Mouse (Mus musculus) adipocyte (in vitro differentiated cells): ENCODE data around the gene Gm21836.
"Not testable (repeated sequence)": the region's sequence is repeated elsewhere in the genome, so short reads cannot be mapped to it uniquely, and the experiment has no call there.

Experiments used
- DNase-seq: peaks from one replicate; pipeline ENCODE4 v3.0.0-alpha.2; 2016; ENCODE audit warnings: low spot score

The Gm21836 gene

DNA sequence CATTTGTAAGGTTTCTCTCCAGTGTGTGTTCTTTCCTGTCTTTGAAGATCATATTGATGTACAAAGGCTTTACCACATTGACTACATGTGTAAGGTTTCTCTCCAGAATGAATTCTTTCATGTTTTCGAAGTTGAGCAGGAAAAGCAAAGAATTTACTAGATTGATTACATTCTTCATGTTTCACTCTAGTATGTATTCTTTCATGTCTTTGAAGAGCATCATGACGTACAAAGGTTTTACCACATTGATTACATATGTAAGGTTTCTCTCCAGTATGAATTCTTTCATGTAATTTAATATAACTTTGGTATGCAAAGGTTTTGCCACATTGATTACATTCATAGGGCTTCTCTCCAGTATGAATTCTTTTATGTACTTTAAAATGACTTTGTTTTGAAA, at the start of gene Gm21836:
Gene Gm21836 (minus strand): TSS at position 101 of the 400 bp plus-strand sequence.
- DNase-seq, result not testable (repeated sequence)

DNA sequence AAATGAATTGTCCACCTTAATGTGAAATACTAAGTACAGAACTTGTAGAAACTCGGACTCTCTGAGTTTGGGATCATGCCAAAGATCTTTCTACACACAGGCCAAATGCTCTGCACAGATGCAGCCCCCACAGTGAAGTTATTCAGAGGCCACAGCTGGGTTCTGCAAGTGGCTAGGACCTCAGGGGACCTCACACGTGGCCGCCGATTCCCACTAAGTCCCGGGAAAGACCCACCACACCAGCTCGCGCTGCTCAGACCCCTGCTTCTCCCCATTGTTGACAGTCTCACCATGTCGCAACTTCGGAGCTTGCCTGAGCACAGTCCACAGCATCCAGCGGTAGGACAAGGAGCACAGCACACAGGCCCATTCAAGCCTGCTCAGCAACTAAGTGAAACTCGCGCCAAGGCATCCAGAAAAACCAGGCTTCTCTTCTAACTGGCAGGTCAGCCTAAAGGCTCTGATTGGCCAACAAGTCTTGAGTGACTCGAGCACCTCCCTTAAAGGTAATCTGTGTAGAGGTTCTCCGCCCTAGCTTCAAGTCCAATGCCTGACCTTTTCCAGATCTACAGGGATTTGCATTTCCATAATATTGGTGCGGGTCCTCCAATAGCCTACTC, 13.1 kb downstream of the Gm21836 start:
- not testable (repeated sequence) for DNase-seq

DNA sequence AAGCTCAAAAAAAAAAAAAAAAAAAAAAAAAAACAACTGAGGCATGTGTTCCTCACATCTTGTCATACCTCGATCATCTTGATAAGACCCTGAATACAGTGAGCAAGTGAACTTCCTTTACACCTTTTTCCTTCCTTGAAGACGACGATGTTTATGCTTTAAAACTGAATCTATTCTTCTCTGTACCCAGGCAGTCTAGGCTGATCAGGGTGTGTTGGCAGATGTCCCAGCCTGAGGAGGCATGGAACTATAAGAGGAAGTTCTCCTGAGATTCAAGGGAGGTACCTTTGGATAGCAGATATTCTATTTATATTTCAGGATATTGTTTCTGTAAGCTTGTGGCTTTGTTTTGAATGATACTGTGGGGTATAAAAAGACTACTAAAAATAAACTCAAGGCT, 15.5 kb downstream of the Gm21836 start:
- no peak for DNase-seq

DNA sequence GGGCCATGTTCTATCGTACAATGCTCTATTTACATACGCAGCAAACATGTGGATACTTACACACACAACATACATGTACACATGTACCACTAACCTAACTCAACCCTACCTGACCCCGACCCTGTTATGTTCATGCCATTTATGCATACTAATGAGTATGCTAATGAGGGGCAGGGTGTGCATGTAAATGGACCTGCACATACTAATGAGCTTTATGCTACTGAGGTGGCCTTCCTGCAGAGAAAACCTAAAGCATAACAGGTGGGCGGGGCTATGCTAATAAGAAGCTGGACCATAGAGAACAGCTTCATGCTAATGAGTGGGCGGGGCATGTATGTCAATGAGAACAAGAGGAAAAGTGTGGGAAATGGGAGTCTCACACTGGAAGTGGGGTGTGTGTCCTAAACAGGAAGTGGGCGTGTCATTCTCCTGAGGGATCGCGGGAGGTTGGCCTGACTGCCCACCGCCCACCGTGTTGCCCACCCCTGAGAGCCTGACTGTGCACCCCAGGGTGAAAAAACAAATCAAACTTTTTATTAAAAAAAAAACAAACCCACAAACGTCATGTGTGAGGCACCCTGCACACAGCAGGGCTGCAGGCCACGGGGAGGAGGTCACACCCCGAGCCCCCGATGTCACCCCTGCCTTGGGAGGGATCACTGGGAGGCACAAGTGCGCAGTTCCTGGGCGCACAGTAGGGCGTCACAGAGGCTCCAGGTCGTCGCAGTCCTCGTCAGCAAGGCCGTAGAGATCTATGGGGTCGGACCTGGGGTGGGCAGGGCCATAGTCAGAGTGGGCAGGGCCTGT, 17.3 kb downstream of the Gm21836 start, which contains the start of gene Ppp2r3d:
Gene Ppp2r3d (minus strand): TSS at position 803 of the 807 bp plus-strand sequence.
- DNase-seq, result peak; percentile 9

DNA sequence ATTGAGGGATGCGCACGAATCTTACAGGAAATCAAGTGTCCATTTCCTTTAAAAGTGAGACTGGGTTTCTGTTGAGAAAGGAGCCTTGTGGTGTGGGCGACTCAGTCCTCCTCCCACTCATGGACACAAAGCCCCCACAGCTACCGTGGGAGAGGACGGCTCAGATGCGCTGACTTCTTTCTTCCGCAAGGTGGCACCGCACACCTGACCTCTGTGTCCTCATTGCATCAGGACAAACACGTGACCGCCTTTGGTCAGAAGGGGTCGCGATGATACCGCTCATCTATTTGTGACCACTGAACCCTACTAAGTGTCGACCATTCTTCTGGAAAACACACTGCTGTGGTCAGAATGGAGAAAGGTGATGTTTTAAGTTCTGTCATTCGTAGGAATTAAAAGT, 17.9 kb downstream of the Gm21836 start:
- DNase-seq, result no peak

DNA sequence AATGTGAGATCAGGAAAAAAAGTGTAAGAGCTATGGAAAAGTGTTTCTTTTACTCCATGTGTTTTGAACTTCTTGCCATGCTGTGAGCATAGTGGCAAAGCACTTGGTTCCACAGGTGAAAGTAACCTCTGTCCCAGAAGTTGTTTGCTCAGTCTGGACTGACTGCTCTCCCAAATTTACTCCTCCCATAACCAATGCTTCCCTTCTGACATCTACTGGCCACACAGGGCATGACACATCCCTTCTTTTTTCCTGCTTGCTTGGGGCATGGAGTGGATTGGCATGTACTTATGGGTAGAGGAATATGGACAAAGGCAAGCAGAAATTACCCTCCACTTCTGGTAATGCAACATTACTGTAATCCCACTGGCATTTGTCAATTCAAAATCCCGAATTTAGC, 37.0 kb downstream of the Gm21836 start:
- DNase-seq, result peak; percentile 72
